Mouse (Mus musculus) hindbrain, embryonic 14.5 days (tissue): Measurements from ENCODE around the gene Eif4e. TPM values are rescaled to one million over a fixed set of nuclear protein-coding genes. Genes with fewer than 3 reads are reported as not detected.

Source experiments
- ATAC-seq: fragments of 200-750 bp; cut with Nextera tagmentation; 2 replicates; pipeline ENCODE4 v1.8.0; 2017; ENCODE audit warnings: moderate number of reproducible peaks, mild to moderate bottlenecking, moderate TSS enrichment, moderate library complexity; ENCODE audit not compliant: low FRiP score
- DNase-seq: peaks from one replicate; pipeline ENCODE4 v3.0.0-alpha.2; 2015; ENCODE audit warnings: low spot score
- H3K27ac ChIP-seq: fragments of 300-500 bp; sonication (generic); 2 replicates; pipeline ENCODE4 v1.5.1; 2014; ENCODE audit warnings: mild to moderate bottlenecking, moderate library complexity
- H3K27me3 ChIP-seq: fragments of 300-500 bp; sonication (generic); 2 replicates; pipeline ENCODE4 v1.6.1; 2014; ENCODE audit warnings: mild to moderate bottlenecking, low read length, mixed read lengths; ENCODE audit not compliant: control insufficient read depth, insufficient read depth
- H3K36me3 ChIP-seq: fragments of 300-500 bp; sonication (generic); replicated peaks from 2 replicates; pipeline ENCODE4 v1.6.1; 2014; ENCODE audit not compliant: control insufficient read depth, insufficient read depth
- H3K4me1 ChIP-seq: fragments of 300-500 bp; sonication (generic); replicated peaks from 2 replicates; pipeline ENCODE4 v1.6.1; 2014; ENCODE audit warnings: antibody characterized with exemption, low read length, mixed read lengths; ENCODE audit not compliant: control insufficient read depth, insufficient read depth
- H3K4me2 ChIP-seq: fragments of 300-500 bp; sonication (generic); replicated peaks from 2 replicates; pipeline ENCODE4 v1.6.1; 2014; ENCODE audit warnings: mild to moderate bottlenecking, moderate library complexity
- H3K4me3 ChIP-seq: fragments of 300-500 bp; sonication (generic); replicated peaks from 2 replicates; pipeline ENCODE4 v1.5.1; 2014; ENCODE audit warnings: mild to moderate bottlenecking, low read length
- H3K9ac ChIP-seq: fragments of 300-500 bp; sonication (generic); 2 replicates; pipeline ENCODE4 v1.6.1; 2014
- H3K9me3 ChIP-seq: fragments of 300-500 bp; sonication (generic); 2 replicates; pipeline ENCODE4 v1.6.1; 2016; ENCODE audit warnings: low read length; ENCODE audit not compliant: control insufficient read depth
- WGBS: fragments of 180-500 bp; shearing (Covaris S2); extraction: QIAGEN DNeasy Blood & Tissue Kit; methylation state at CpG from one replicate; pipeline ENCODE4 v1.1.7; 2014; 5-methylcytosine and 5-hydroxymethylcytosine counted together
- polyA plus RNA-seq: library from polyadenylated mRNA; unstranded; fragments of >200 nt; fragmentation: Nextera tagmentation; extraction: Ambion mirVana; gene quantifications from 2 replicates; pipeline ENCODE4 v1.2.1, GENCODE M21; 2014

The Eif4e gene
- polyA plus RNA-seq, 1 experiment from 2014 or later: 314 TPM

DNA sequence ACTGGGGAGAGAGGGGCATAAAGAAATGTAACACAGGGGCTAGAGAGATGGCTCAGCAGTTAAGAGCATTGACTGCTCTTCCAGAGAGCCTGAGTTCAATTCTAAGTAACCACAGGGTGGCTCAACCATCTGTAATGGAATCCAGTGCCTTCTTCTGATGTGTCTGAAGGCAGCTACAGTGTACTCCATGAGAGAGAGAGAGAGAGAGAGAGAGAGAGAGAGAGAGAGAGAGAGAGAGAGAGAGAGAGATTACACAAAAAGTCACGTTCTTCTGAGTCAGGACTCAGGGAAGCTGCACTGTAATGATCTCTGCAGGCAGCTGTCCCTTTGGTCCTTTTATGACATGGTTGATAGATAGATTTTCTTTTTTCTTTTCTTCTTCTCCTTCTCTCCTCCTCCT, 31.4 kb upstream of the Eif4e start:
- no peaks in the 10 kb centered on the region for H3K36me3 ChIP-seq
- no peaks in the 10 kb centered on the region for H3K27me3 ChIP-seq
- no peak for ATAC-seq
- no peak overlapping the region for H3K4me3 ChIP-seq
- no peak overlapping the region for H3K9ac ChIP-seq
- WGBS: 43% methylated on average over 1 of the region's 1 CpGs
- DNase-seq: no peak
- no peak overlapping the region for H3K27ac ChIP-seq
- H3K9me3 ChIP-seq: no peaks in the 10 kb centered on the region
- no peaks in the 10 kb centered on the region for H3K4me1 ChIP-seq
- H3K4me2 ChIP-seq: no peak overlapping the region

DNA sequence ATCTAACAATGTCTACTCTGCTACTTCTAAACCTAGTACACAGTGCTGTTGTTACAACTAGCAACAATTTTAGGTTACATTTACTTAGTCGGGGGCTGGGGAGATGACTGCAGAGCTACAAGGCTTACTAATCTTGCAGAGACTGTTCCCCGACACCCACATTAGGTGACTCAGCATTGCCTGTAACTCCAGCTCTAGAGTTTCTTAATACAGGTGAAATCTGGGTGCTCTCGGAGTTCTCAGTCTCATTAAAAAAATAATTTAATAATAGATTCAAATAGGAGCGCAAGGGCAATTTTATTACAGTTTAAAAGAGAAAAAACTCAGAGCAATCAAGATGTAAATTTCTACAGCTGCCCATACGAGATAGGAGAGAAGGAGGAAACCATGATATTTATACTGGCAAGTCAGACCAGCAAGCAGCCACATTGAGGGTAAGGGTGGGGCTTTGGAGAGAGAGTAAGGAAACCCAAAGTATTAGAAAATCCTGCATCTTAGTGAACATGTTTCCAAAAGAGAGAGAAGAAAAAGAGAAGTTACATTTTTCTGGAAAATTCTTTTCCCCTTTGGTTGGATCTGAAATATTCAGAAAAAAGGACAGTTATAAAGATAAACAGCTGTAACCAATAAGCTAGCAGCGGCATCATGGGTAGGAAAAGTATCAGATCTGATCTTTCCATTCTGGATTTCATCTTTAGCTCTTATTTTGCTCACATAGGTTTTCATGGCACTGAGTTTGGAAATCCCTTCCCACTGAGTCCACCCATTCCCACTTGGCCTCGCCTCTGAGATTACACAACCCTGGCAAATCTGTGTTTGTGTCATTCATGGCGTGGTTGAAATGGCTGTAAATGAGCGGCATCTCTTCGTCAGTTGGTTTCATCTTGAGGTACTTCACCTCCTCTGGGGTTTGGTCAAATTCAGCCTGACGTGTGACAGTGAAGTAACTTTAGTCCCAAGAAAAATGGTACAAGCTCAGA, 30.5 kb upstream of the Eif4e start:
- Histone ChIP-seq H3K27ac (no peak overlapping the region), H3K4me3 (no peak overlapping the region), H3K4me2 (no peak overlapping the region), H3K9ac (no peak overlapping the region), H3K9me3 (no peaks in the 10 kb centered on the region), H3K36me3 (no peaks in the 10 kb centered on the region), H3K27me3 (no peaks in the 10 kb centered on the region), H3K4me1 (peaks cover 7% of the 10 kb centered on the region)
- 89% methylated on average over 11 of the region's 11 CpGs for WGBS
- no peak for ATAC-seq
- DNase-seq: no peak

DNA sequence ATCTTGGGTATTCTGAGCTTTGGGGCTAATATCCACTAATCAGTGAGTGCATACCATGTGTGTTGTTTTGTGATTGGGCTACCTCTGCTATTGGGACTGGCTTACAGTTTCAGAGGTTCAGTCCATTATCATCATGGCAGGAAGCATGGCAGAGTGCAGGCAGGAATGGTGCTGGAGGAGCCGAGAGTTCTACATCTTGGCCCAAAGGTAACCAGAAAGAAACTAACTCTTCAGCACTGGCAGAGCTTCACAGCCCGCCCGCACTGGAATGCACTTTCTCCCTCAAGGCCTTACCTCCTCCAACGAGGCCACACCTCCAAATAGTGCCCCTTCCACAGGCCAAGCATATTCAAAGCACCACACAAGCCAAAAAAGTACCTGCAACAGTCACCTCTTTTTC, 27.2 kb upstream of the Eif4e start:
- Histone ChIP-seq H3K4me3 (no peak overlapping the region), H3K4me2 (no peak overlapping the region), H3K27me3 (no peaks in the 10 kb centered on the region), H3K9me3 (no peaks in the 10 kb centered on the region), H3K9ac (no peak overlapping the region), H3K4me1 (peaks cover 13% of the 10 kb centered on the region), H3K27ac (no peak overlapping the region), H3K36me3 (no peaks in the 10 kb centered on the region)
- DNase-seq (no peak), ATAC-seq (no peak)
- WGBS: 63% methylated on average over 4 of the region's 4 CpGs

DNA sequence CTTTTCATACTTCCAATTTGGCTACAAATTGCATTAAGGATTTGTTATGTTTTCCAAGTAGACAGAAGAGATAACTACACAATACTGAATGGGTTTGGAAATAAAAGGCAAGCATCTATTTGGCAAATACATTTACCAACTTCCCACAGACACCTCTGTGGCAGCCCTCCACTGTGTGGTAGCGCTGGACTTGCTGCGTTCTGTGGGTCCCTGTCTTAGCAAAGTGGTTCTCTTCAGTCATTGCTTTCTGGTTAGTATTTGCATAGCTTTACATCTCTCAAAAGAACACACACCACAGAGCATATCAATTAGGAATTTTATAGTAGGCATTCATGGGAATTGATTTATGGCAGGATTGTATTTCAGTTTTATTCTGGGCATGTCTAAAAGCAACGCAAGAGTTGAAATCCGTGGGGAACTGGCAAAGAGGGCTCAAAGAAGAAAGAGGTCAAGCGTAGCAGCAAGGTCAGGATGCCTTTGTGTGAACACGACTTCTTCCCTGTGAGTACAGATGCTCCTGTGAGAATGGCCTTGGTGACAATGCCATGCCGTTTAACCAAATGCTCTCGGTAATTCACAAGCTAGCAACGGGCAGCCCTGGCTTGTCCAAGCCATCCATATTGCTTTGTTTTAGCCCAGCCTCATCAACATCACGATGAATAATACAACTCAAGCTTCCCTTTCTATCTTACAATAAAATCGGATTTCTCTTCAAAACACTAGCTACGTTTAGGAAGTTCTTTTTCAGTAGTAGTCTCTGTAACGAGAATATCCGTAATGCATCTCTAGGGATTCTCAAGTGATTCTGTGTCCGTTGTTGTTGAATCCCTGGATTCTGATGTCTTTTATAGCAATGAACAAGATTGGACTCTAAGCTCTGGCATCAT, 25.9 kb upstream of the Eif4e start:
- Histone ChIP-seq H3K4me2 (peak overlapping the region; percentile 31), H3K27me3 (no peaks in the 10 kb centered on the region), H3K36me3 (no peaks in the 10 kb centered on the region), H3K27ac (peak overlapping the region; percentile 24; the same call in 1 of the 2 replicates), H3K4me1 (peaks cover 13% of the 10 kb centered on the region), H3K4me3 (no peak overlapping the region), H3K9me3 (no peaks in the 10 kb centered on the region), H3K9ac (0 out of 2 replicates have a peak overlapping the region, but pooled peaks have one; percentile 13)
- WGBS: 11% methylated on average over 15 of the region's 15 CpGs
- ATAC-seq: peak; percentile 37; the same call in 1 of the 2 replicates
- DNase-seq: no peak

DNA sequence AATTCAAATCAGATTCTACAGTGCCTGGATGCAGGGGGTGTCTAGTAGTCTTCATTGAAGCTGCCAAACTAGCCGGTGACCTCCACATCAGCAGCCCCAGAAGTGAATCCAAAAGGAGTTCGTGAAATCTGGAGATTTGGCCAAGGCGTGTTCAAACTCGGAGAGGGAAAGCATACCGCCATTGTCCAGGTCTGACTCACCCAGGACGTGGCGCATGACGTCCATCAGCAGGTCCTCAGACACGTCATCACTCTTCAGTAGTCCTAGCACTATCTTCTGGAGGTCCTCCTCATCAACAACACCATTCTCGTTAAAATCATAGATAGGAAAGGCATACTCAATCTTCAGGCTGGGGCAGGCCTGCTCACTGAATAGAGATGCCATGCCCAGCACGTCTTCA, 22.2 kb upstream of the Eif4e start:
- Histone ChIP-seq H3K27me3 (no peaks in the 10 kb centered on the region), H3K36me3 (no peaks in the 10 kb centered on the region), H3K9me3 (no peaks in the 10 kb centered on the region), H3K4me2 (no peak overlapping the region), H3K4me3 (no peak overlapping the region), H3K9ac (no peak overlapping the region), H3K4me1 (peaks cover 13% of the 10 kb centered on the region), H3K27ac (no peak overlapping the region)
- 91% methylated on average over 11 of the region's 11 CpGs for WGBS
- DNase-seq: no peak
- no peak for ATAC-seq

DNA sequence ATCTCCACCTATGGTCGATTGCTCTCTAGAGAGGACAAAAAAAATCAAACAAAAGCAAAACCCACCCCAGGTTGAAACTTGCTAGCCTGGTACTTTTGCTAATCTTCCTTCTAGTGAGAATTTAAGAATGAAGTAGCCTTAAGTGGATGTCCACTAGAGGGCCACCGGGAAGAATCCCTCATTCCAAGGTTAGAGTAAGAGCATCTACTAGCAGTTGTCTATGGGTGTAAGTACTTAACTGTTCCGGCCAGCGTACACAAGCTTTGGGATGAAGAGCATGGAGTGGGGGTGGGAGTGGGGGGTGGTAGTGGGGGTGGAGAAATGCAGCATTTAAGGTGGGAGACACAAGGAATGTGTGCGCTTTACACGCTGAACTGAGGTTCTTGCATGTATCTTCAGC, 19.2 kb upstream of the Eif4e start:
- peak; percentile 53 for DNase-seq

DNA sequence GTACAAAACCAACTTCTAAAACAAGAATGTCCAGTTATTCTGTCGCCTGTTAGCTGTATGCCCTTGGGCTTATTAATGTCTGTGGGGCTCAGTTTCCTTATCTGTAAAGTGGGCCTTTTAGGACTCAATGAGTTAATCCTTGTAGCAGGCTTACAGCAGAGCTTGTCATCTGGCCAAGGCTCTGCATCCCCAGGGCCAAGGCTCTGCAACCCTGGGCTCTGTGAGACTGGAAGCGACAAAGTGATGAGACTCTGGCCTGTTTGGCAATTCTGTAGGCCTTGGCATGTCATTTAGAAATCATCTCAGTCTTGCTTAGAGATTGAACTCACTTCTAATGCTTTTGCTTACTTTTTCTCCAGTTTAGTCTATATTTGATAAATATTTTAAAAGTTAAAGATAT, 16.4 kb upstream of the Eif4e start:
- no peaks in the 10 kb centered on the region for H3K27me3 ChIP-seq
- DNase-seq (no peak), ATAC-seq (no peak)
- H3K9me3 ChIP-seq: no peaks in the 10 kb centered on the region
- H3K4me2 ChIP-seq: no peak overlapping the region
- no peak overlapping the region for H3K4me3 ChIP-seq
- H3K36me3 ChIP-seq: no peaks in the 10 kb centered on the region
- no peak overlapping the region for H3K9ac ChIP-seq
- H3K4me1 ChIP-seq: no peaks in the 10 kb centered on the region
- no peak overlapping the region for H3K27ac ChIP-seq
- WGBS: 96% methylated on average over 2 of the region's 2 CpGs

More for the DNA sequence above, 19.2 kb upstream of the Eif4e start:
- no peak for ATAC-seq
- Histone ChIP-seq H3K36me3 (no peaks in the 10 kb centered on the region), H3K4me3 (no peak overlapping the region), H3K4me1 (no peaks in the 10 kb centered on the region), H3K4me2 (no peak overlapping the region), H3K27me3 (no peaks in the 10 kb centered on the region), H3K9ac (no peak overlapping the region), H3K27ac (no peak overlapping the region), H3K9me3 (no peaks in the 10 kb centered on the region)
- WGBS: 61% methylated on average over 6 of the region's 6 CpGs

DNA sequence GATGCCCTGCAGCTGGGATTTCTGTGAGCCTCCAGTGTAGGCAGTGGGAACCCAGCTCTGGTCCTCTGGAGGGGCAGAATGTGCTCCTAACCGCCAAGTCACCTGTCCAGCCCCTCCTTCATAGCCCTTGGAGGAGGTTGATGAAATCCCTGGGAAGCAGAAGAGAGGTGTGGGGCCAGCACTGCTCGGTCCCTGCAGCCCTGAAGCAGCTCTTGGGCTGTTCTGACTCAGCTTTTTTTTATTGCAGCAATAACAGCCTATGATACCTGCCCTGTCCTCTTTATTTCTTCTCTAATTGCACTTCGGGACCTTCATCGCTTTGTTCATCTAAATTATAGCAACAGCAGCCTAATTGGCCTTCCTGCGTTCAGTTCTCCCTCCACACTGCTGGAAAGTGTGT, 15.5 kb upstream of the Eif4e start:
- ATAC-seq: 0 out of 2 replicates have a peak, but pooled peaks have one; percentile 41
- no peaks in the 10 kb centered on the region for H3K27me3 ChIP-seq
- no peak overlapping the region for H3K4me2 ChIP-seq
- no peak overlapping the region for H3K4me3 ChIP-seq
- H3K4me1 ChIP-seq: no peaks in the 10 kb centered on the region; the same call in 1 of the 2 replicates
- DNase-seq: no peak
- 70% methylated on average over 5 of the region's 5 CpGs for WGBS
- no peaks in the 10 kb centered on the region for H3K9me3 ChIP-seq
- no peaks in the 10 kb centered on the region for H3K36me3 ChIP-seq
- H3K27ac ChIP-seq: no peak overlapping the region
- no peak overlapping the region for H3K9ac ChIP-seq

DNA sequence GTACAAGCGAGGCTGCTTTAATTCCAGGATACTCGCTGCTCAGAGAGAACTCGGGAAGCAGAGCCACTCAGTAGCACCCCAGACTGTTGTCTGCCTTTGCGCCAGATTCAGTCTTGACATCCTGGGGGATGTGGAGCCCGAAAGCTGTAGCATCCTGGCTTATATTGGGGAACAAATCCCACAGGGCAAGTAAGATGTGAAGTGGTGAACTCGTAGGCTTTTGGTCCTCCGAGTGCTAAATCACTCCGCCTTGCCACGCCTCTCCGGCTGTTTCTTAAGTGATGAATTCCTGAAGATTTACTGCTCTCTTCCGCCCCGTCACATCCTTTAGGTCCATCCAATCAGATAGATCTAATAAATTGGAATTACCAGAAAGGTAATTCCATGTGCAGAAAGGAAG, 12.7 kb upstream of the Eif4e start:
- Histone ChIP-seq H3K4me1 (no peaks in the 10 kb centered on the region; the same call in 1 of the 2 replicates), H3K27me3 (no peaks in the 10 kb centered on the region), H3K27ac (no peak overlapping the region), H3K9me3 (no peaks in the 10 kb centered on the region), H3K9ac (no peak overlapping the region), H3K4me3 (peak overlapping the region; percentile 20), H3K36me3 (no peaks in the 10 kb centered on the region), H3K4me2 (peak overlapping the region; percentile 46)
- no peak for ATAC-seq
- no peak for DNase-seq
- WGBS: 35% methylated on average over 12 of the region's 12 CpGs
